Mouse (Mus musculus) urinary bladder, adult 2 months (tissue): ENCODE results near the gene Cyp26b1. TPM values are rescaled to one million over a fixed set of nuclear protein-coding genes. Genes with fewer than 3 reads are reported as not detected.

Source experiments
- DNase-seq: peaks from one replicate; pipeline ENCODE4 v3.0.0; 2022; ENCODE audit warnings: low spot score
- polyA plus RNA-seq: library from polyadenylated mRNA; depleted of rRNA; stranded (reverse); fragments of >200 nt; gene quantifications from 2 replicates; pipeline ENCODE4 v1.2.3, GENCODE M21; 2012

Gene Cyp26b1
- polyA plus RNA-seq, 1 experiment: 2.3 TPM

DNA sequence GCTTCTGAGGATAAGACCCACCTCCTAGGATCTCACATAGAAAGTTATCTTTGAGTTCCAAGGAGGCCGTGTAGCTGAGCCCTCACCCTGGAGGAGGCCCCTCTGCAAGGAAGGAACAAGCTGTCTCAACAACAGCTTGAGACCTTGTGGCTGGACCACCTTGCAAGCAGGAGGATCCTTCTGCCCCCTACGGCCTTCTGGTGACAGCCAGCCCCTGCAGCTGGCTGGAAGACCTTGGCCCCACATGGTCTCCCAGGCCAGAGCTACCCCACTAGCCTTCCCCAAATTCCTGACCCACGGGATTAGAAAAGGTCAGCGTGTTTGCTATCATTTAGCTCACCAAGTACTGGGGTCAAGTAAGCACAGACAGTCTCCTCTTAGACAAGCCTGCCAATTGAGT, 30.8 kb downstream of the Cyp26b1 start:
- no peak for DNase-seq

GRCm38 (mm10) chr6:84561171-84561570, 32.5 kb downstream of the Cyp26b1 start:
- no peak for DNase-seq

DNA sequence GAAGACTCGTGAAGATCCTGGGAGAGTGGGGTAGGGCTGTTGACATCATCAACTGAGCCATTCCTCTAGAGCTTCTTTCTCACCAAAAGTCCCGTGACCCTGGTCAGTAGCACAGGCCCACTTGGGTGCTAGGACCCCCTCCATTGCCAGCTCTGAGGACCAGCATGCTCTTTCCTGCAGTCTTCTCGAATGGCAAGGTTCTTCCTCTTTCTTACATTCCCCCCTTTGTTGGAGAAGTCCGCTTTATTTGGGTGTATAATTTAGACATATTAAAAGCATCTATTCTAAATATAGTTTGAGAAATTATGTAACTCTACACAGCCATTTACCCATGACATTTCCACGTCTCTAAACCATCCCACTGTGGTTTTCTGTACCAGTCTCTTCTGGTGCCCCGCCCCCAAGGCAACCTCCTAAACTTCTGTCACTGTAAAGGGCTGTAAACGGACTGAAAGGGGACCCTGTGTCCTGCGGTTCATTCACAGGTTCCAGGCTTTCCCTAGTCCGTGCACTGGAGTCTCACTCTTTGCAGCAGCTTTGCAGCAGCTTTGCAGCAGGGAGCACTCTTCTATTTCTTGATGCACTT, 43.8 kb downstream of the Cyp26b1 start:
- no peak for DNase-seq

DNA sequence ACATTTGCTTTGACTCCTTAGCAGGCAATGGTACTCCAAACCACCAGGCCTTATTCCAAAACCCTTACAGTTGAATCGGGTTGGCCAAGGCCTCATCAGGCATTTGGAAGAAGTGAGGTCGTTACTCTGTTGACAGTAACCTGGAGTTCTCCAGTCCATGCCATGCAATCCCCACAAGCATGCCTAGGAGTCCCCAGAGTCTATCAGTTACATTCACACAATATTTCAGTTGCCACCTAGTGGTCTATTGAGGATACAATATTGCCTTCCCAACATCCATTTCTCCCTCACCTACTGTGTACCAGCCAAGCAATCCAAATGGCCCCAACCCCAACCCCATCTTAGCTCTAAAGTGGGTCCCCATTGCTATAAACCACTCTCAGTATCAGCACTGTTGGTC, 48.3 kb downstream of the Cyp26b1 start:
- no peak for DNase-seq

DNA sequence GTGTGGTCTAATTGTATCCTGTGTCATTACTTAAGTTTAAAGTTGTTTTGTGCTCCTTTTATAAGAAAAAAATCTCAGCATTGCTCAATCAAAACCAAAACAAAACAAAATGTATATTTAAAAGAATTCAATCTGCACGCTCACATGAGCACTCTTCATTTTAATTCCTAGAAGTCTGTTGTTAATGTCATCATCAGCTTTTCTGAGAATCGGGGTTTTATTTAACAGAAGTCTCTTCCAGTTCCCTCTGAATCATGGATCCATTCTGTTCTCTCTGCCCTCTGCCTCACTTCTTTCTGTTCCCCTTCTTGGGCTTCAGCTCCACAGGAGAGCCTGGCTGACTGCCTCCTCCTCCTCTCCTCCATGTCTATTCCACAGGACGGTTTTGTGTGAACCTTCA, 49.3 kb downstream of the Cyp26b1 start:
- no peak for DNase-seq

DNA sequence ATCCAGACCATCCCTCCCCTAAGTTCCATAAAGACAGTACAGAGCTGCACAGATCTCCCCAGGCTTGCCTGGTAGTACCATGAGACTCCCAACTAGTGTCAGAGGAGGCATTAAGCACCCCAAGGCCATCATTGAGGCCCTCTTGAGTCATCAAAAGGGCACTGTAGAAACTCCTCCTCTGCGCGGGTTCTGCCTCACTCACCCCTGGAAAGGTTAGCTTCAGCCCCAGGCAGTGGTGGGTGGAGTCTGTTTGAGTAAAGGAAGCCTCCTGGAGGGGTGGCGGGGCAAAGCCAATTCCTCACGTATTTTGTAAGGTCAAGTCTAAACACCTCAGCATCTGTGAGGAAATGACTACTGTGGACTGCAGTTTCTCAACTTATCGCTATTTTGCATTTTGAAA, 50.2 kb downstream of the Cyp26b1 start:
- no peak for DNase-seq

- no peak for DNase-seq
Measured at GRCm38 (mm10) chr6:84539924-84540323, 53.8 kb downstream of the Cyp26b1 start.

DNA sequence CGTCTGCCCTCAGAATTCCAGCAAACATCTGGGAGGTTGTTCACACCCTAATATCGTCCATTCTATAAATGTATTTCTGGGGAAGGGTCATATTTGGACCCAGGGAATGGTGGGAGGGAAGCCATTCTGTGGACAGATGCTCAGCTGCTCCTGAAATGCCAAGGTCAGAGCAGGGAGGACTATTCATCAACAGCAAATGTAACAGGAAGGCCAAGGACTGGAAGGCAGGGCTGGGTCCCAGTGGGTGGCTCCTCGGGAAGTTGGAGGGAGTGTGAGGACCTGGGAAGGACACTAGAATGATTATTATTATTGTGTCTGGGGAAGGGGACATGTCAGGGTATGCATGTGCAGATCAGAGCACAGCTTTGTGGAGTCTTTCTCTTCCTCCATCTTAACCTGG, 55.0 kb downstream of the Cyp26b1 start:
- no peak for DNase-seq

DNA sequence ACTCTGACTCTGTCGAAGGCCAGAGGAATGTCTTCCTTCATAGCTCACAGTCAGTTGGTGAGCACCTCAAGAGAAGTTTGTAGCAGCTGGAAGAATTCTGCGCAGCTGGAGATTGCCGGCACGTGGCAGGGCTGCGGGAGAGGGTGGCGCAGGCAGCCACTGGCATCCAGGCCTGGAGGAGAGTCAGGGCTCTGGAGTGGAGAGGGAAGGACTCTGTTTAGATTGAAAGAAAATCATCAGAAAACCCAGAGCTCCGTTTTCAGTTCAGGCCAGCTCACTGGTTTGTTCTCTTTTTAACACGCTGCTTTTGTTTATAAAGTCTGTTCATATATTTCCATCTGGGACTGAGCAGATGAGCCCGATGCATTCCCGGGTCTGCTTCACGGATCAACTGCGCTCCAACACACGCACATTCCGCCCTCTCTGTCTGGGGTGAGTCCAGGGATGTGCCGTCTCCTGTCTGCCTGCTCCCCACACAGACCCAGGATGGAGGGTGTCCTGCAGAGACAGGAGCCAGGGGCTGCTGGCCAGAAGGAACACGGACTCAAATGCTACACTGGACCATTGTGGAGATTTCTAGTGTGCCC, 56.0 kb downstream of the Cyp26b1 start:
- no peak for DNase-seq

- DNase-seq: no peak
Measured at GRCm38 (mm10) chr6:84534944-84535343, 58.8 kb downstream of the Cyp26b1 start.

DNA sequence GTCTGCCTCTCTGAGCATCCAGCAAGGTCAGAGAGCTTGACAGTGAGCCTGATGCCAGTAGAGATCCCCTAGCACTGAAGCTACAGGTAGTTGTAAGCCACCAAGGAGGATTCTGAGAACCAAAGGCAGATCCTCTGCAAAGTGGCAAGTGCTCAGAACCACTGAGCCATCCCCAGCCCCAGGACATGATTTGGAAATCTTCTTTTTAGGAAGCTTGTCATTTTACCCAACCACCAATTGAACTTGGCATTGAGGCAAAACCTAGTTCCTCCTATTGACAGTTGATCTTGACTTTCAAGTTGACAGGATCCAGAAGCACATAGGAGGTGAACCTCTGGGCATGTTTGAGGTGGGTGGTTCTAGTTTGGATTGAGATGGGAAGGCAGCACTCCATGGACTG, 63.8 kb downstream of the Cyp26b1 start:
- no peak for DNase-seq

DNA sequence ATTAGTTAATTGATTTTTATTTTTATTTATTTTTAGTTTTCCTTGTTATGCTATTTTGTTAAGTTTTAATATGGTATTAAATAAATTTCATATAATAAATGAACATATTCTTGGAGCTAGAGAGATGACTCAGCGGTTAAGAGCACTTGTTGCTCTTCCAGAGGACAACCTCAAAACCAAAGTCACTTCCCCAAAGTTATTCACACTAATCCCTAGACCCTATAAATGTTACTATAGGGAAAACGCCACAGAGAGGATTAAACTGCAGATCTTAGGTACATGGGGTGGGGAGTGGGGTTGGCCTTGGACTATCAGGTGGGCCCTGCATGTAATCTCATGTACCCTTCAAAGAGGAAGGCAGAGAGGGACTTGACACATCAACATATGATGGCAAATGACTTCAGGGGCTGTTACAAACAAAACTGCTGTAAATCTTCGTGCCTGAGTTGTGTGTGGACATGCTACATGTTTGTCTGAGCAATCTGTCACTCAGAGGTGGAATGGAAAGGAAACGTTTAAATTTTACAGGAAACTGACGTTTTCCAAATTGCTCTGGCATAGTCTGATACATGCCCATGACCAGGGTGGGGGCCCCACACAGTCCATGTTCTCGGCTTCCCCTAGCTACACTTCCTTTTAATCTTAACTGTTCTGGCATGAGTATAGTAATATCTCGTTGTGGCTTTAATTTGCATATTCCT, 68.7 kb downstream of the Cyp26b1 start:
- DNase-seq: no peak
